Mouse (Mus musculus) mesoderm, embryonic 11.5 days (tissue): ENCODE data around the gene Cntrob.

Source experiments
- DNase-seq: peaks from one replicate; pipeline ENCODE4 v3.0.0-alpha.2; 2012; ENCODE audit warnings: low read depth, low spot score

Cntrob gene

DNA sequence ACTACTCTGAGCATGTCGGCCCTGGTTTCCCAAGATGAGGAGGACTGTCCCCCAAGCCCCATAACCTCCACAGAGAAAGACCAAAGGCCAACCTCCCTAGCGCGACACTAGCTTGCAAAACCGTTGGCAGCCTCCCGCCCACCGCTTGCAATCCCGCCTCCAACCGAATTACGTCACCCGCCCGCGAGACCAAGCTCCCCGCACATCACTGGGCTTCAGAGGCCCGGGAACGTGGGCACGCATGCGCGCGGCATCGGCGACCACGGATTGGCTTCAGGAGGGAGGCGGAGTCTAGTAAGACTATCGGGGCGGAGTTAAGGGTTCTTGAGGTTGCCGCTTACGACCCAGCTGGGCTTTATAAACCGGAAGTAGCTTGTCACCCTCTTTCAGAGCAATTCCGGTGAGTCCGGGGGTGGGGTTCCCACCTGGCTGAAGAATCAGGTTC is at the start of gene Cntrob, which contains the start of gene Trappc1:
Gene Cntrob, minus strand, starts transcription at position 109 of the 445 bp plus-strand sequence.
Gene Trappc1, plus strand, starts transcription at position 314 of the 445 bp plus-strand sequence.
- DNase-seq = peak; percentile 100

GRCm38 (mm10) chr11:69372780-69373170 is 49.2 kb upstream of the Cntrob start:
- no peak for DNase-seq

DNA sequence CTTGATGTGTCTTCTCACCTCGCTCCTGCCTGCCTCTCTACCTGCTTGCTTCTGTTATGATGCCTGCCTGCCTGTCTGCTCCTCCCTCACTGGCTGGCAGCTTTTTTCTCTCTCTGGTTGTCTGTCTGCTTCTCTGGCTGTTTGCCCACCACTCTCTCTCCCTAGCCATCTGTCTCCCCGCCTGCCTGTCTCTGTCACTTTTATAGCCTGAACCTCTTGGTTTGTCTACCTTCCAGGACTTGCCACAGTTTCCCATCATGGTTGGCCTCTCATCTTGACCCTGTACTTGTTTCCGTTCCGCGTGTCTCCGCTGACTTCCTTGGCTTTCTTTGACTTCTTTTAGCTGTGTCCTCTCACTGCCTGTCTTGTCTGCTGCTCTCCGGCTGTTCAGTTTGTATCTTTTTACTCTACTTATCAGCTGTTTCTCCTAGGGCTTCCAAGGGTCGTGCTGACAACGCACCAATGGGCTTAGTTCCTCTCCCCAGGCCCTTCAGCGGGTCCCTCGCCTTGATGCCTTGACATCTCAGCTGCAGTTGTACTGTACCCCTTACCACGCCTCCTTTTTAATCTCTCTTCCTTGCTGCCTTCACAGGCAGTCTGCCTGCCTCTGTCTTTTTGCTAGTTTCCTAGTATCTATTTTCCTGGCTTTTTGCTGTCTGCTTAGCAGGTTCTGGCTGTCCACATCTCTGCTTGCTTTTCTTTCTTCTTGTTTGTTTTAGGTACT is 48.6 kb upstream of the Cntrob start:
- no peak for DNase-seq

DNA sequence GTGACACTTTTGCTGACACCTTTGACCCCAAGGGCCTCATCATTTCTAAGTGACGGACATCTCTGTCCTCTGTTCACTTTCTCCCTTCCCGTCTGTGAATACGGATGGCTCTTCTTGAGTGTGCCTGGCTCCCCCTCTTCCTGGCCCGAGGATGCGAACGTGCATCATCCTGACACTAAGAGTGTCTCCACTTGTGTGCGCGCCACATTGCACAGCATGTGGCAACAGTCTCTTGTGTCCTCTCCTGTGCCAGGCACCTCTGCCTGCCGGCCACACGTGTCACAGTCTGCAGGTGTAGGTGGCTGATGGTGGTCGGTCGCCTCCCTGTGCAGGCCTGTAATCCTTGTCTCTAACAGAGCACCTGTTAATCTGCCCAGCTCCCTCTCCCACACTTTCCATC is 48.0 kb upstream of the Cntrob start:
- DNase-seq = no peak

GRCm38 (mm10) chr11:69370817-69371215 is 47.2 kb upstream of the Cntrob start:
- no peak for DNase-seq

- DNase-seq = no peak
Observed at GRCm38 (mm10) chr11:69369990-69370816, 46.6 kb upstream of the Cntrob start.

- DNase-seq = no peak
Observed at GRCm38 (mm10) chr11:69369215-69369989, 45.8 kb upstream of the Cntrob start, which contains the start of gene Chd3. TSS of gene Chd3 (minus strand) at chr11:69369406.

- DNase-seq = no peak
Observed at GRCm38 (mm10) chr11:69368356-69369214, 45.0 kb upstream of the Cntrob start.

GRCm38 (mm10) chr11:69367616-69368355 is 44.2 kb upstream of the Cntrob start:
- DNase-seq = peak; percentile 76

GRCm38 (mm10) chr11:69366855-69367615 is 43.5 kb upstream of the Cntrob start:
- no peak for DNase-seq

DNA sequence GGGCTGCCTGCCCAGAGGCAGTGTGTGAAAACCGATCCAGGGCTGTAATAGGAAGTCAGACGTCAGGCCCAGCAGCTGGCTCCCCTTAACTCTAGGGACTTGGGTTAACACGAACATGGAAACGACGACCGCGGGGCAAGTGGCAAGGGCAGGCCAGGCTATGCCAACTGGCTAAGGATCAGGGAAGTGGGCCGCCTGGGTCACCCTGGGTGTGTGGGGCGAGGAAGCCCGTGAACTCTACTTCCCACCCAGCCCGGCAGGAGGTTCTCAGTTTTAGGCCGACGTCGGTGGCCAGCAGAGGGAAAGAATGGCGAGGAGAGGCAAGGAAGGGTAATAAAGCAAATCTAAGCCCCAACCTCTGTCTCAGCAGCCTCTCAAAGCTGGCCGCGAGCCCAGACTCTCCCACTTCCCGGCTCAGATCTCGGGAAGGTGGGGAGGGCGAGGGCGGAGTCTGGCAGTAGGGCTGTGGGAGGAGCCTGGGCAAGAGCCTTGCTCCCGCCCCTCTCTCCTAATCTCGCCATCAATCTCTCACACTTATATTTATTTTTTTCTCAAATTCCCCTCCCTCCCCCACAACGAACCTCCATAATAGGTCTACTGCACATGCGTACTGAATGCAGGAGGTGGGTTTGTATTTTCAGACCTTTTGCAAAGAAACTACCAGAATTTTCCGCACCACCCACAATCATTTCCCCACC is 42.7 kb upstream of the Cntrob start:
- peak; percentile 95 for DNase-seq

DNA sequence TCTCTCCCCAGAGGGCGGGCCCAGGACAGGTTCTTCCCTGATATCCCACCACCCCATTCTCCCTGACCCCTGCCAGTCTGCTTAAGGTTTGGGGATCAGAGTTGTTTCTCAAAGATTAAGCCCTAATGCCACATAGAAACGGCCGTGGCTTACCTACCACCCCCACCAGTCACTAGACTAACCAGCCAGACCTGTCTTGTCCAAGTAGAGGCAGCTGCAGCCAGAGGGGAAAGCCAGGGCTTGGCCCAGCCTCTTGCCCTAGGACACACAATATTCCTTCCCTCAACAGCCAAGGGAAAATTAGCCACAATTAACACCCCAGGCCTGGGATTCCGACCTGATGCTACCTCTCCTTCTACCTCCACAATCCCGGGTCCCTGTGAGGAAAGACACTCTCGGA is 42.1 kb upstream of the Cntrob start:
- no peak for DNase-seq

GRCm38 (mm10) chr11:69364910-69365309 is 41.3 kb upstream of the Cntrob start:
- peak; percentile 73 for DNase-seq

- no peak for DNase-seq
Observed at GRCm38 (mm10) chr11:69364376-69364775, 40.8 kb upstream of the Cntrob start.

DNA sequence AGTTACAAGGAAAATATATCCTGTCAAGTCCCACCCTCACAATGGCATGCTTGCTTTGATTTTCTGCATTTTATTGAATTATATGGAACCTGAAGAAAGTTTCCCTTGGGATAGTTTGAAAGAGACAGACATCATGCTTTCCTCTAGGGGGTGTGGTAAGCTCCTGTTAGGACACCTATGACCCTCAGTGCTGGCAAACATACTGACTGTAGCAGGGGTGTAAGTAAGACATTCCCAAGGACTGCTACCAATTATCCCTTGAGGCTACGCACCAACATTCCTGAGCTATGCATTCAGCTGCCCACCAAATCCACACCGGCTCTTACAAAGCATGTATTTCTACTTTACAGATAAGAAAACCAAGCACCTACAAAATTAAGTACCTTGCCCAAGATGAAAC is 38.9 kb upstream of the Cntrob start:
- no peak for DNase-seq

GRCm38 (mm10) chr11:69362021-69362420 is 38.4 kb upstream of the Cntrob start:
- no peak for DNase-seq

DNA sequence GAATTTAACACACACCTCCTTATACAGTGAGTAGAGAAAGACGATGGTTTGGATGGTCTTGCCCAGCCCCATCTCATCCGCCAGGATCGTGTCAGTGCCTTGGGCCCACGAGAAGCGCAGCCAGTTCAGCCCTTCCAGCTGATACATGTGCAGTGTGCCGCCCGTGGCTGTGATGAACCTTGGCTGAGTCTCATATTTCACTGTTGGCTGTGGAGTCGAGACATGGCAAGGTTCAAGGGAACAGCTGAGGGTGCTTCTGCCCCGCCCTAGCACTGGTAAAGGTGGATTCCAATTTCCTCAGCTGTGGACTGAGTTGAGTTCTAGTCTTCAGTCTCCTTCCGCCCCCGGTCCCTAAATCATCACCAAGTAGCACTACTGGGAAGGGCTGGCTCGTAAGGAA is 34.1 kb upstream of the Cntrob start:
- DNase-seq = no peak

DNA sequence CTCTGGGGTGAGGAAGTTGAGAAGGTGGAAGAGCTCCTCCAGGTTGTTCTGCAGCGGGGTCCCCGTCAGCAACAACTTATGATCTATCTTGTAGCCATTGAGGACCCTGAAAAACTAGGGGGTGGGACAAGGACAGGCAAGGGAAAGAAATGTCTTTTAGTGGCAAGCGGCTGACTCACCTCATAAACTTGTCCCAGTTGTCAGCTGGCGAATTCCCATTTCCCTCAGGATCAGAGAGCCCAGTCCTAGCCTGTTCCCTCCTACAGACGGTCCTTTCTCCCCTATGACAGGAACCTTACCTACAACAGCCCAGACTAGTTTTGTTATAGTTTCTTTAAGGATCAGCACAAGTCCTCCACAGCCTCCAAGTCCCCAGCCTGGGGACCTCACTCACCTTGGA is 33.0 kb upstream of the Cntrob start:
- DNase-seq = no peak

- DNase-seq = no peak
Observed at GRCm38 (mm10) chr11:69346441-69346840, 22.9 kb upstream of the Cntrob start.
